Comparison of ENCODE assay signal across 14 mouse cellular contexts in genomic region chr7:66140923-66141570, GRCm38 (mm10). TPM values are rescaled to one million over a fixed set of nuclear protein-coding genes. Genes with fewer than 3 reads are reported as not detected.
DNase-seq lines count a peak whose midpoint lies in the region; ATAC-seq and TF ChIP-seq lines count a peak whose summit lies in the region.
"Had no signal": no experiment of that assay in that cellular context is flagged by ENCODE, and none has a peak within 500 bp of the region (broad histone marks: within the 10 kb centered on the region; RNA-seq: fewer than 3 reads in every experiment).

No protein-coding gene starts in this region.

- ATAC-seq in forebrain, embryonic 12.5 days (ENCODE audit: low FRiP score), result peak; percentile 72; the same call in 1 of the 2 replicates
- no peak for ATAC-seq in liver, embryonic 11.5 days (replicated peaks; ENCODE audit: low FRiP score)

- H3K27ac ChIP-seq in forebrain, embryonic 12.5 days, result no peak overlapping the region
- H3K27ac ChIP-seq in forebrain, embryonic 10.5 days, result no peak overlapping the region
- H3K27ac ChIP-seq in liver, adult 2 months (replicated peaks; ENCODE audit: insufficient read depth, low read depth, low read length), result no peak overlapping the region
- no peak overlapping the region for H3K27ac ChIP-seq in liver, embryonic 11.5 days (ENCODE audit: low read depth, low read length)

- H3K36me3 ChIP-seq in forebrain, embryonic 12.5 days (replicated peaks), result no peaks in the 10 kb centered on the region; the same call in none of the 2 replicates
- H3K36me3 ChIP-seq in forebrain, embryonic 10.5 days (replicated peaks), result peaks cover 39% of the 10 kb centered on the region
- no peaks in the 10 kb centered on the region for H3K36me3 ChIP-seq in liver, adult 2 months (ENCODE audit: control insufficient read depth, insufficient read depth, low read length)
- peaks cover 4% of the 10 kb centered on the region; the same call in 1 of the 2 replicates for H3K36me3 ChIP-seq in liver, embryonic 11.5 days (ENCODE audit: control insufficient read depth, insufficient read depth, low read length)
- H3K36me3 ChIP-seq in myocyte (ENCODE audit: control insufficient read depth, insufficient read depth), result peaks cover 14% of the 10 kb centered on the region

- WGBS in forebrain, embryonic 12.5 days, result 39% methylated on average over 4 of the region's 4 CpGs
- WGBS in forebrain, embryonic 10.5 days, result 63% methylated on average over 4 of the region's 4 CpGs
- 31% methylated on average over 4 of the region's 4 CpGs for WGBS in liver, adult 2 months
- WGBS in liver, embryonic 11.5 days, result 91% methylated on average over 4 of the region's 4 CpGs

- no peak overlapping the region for H3K4me3 ChIP-seq in forebrain, embryonic 12.5 days (replicated peaks)
- H3K4me3 ChIP-seq in forebrain, embryonic 10.5 days, result no peak overlapping the region
- H3K4me3 ChIP-seq in liver, adult 2 months (ENCODE audit: insufficient read depth, low read depth, low read length), result no peak overlapping the region
- H3K4me3 ChIP-seq in liver, embryonic 11.5 days (ENCODE audit: low read depth, low read length), result no peak overlapping the region
- H3K4me3 ChIP-seq in myocyte, result no peak overlapping the region

- no peak overlapping the region for H3K4me2 ChIP-seq in forebrain, embryonic 12.5 days
- no peak overlapping the region for H3K4me2 ChIP-seq in liver, embryonic 11.5 days
- no peak overlapping the region for H3K4me2 ChIP-seq in myocyte (ENCODE audit: low read depth)

- no peak overlapping the region for H3ac ChIP-seq in myocyte (ENCODE audit: control insufficient read depth, insufficient read length)

- DNase-seq in forebrain, embryonic 10.5 days (ENCODE audit: extremely low spot score, low spot score), result no peak
- DNase-seq in liver, adult 2 months (ENCODE audit: extremely low read depth, low read depth, low spot score), result peak; percentile 42
- no peak for DNase-seq in liver, embryonic 11.5 days (ENCODE audit: low spot score)
- peak; percentile 38 for DNase-seq in fibroblast of lung, adult 2 months (ENCODE audit: low read depth)
- no peak for DNase-seq in B cell, adult 2 months
- no peak for DNase-seq in cerebellum, adult 8-10 months
- DNase-seq: adrenal gland, postnatal 10 days; cerebellum, adult 18-20 months; gastrocnemius, postnatal 36 days; kidney, adult 9 months; right cerebral cortex, postnatal 4 days; thymus, adult 18-20 months had no signal

- no peaks in the 10 kb centered on the region for H3K9me3 ChIP-seq in forebrain, embryonic 12.5 days
- no peaks in the 10 kb centered on the region for H3K9me3 ChIP-seq in forebrain, embryonic 10.5 days
- H3K9me3 ChIP-seq in liver, embryonic 11.5 days (ENCODE audit: control insufficient read depth, low read length), result no peaks in the 10 kb centered on the region

- no peak overlapping the region for H3K9ac ChIP-seq in forebrain, embryonic 12.5 days
- H3K9ac ChIP-seq in liver, adult 2 months (ENCODE audit: low read depth, low read length), result no peak overlapping the region
- H3K9ac ChIP-seq in liver, embryonic 11.5 days (ENCODE audit: low read depth, low read length), result no peak overlapping the region

- no peaks in the 10 kb centered on the region for H3K27me3 ChIP-seq in forebrain, embryonic 12.5 days
- H3K27me3 ChIP-seq in forebrain, embryonic 10.5 days (ENCODE audit: poor library complexity, severe bottlenecking), result no peaks in the 10 kb centered on the region
- H3K27me3 ChIP-seq in liver, adult 2 months (ENCODE audit: control insufficient read depth, insufficient read depth, low read length), result no peaks in the 10 kb centered on the region
- no peaks in the 10 kb centered on the region for H3K27me3 ChIP-seq in liver, embryonic 11.5 days (replicated peaks; ENCODE audit: control insufficient read depth, insufficient read depth, low read length)
- H3K27me3 ChIP-seq in myocyte (ENCODE audit: control insufficient read depth, insufficient read depth, insufficient read length), result no peaks in the 10 kb centered on the region

- TF ChIP-seq POLR2A in liver, adult 2 months (IDR thresholded peaks at IDR 0.05; ENCODE audit: extremely low read depth, insufficient read depth, low read length), result no peak
- no peak for TF ChIP-seq POLR2A in myocyte (IDR thresholded peaks at IDR 0.05; ENCODE audit: insufficient read length, low read depth)

- H3K4me1 ChIP-seq in forebrain, embryonic 12.5 days, result peaks cover 39% of the 10 kb centered on the region
- H3K4me1 ChIP-seq in forebrain, embryonic 10.5 days, result peaks cover 47% of the 10 kb centered on the region
- no peaks in the 10 kb centered on the region; the same call in 1 of the 2 replicates for H3K4me1 ChIP-seq in liver, adult 2 months (ENCODE audit: control insufficient read depth, insufficient read depth, low read length)
- peaks cover 30% of the 10 kb centered on the region for H3K4me1 ChIP-seq in liver, embryonic 11.5 days (replicated peaks; ENCODE audit: control insufficient read depth, insufficient read depth, low read length)

- no peak for TF ChIP-seq CTCF in liver, adult 2 months (IDR thresholded peaks at IDR 0.05; ENCODE audit: low read depth, low read length)

- peaks cover 3% of the 10 kb centered on the region; the same call in 1 of the 2 replicates for H3K79me2 ChIP-seq in liver, adult 2 months (ENCODE audit: control insufficient read depth, insufficient read depth, low read length)
- H3K79me2 ChIP-seq in myocyte (ENCODE audit: control insufficient read depth, insufficient read depth), result peaks cover 88% of the 10 kb centered on the region

TF ChIP-seq in myocyte, 11 proteins besides CTCF, POLR2A, EP300 and RAD21:
- no peak for TF ChIP-seq TCF12 (IDR thresholded peaks at IDR 0.05; ENCODE audit: insufficient read depth, poor library complexity, severe bottlenecking)
- TF ChIP-seq MYOD1 (IDR thresholded peaks at IDR 0.05; ENCODE audit: control insufficient read depth in 1 of 3, insufficient read length in 2 of 3, low read depth in 2 of 3), result peak in 2 of 3 experiments; percentile 55 to 80
- TF ChIP-seq MYOG (IDR thresholded peaks at IDR 0.05; ENCODE audit: control insufficient read depth in 1 of 3, insufficient read depth in 1 of 3, insufficient read length in 2 of 3, low read depth in 2 of 3), result peak in 2 of 3 experiments; percentile 59 to 66

RNA-seq across cellular contexts. Expression of gene Chsy1, which starts 31.7 kb away (rescaled TPM):
- polyA plus RNA-seq in forebrain, embryonic 12.5 days (2016; fragmentation: Nextera tagmentation; extraction: Ambion mirVana), result 13.3 and 15.9 TPM in 2 replicates
- 13.1 and 13.5 TPM in 2 replicates for polyA plus RNA-seq in forebrain, embryonic 10.5 days (2016; fragmentation: Nextera tagmentation; extraction: Ambion mirVana)
- total RNA-seq in liver, adult 2 months (2014; rRNA removed), result 3.4 and 3.9 TPM in 2 replicates
- 1.3 TPM in 2 replicates for polyA plus RNA-seq in liver, adult 2 months (2012; rRNA removed)
- 22.4 and 23.1 TPM in 2 replicates for polyA plus RNA-seq in liver, embryonic 11.5 days (2014; fragmentation: Nextera tagmentation; extraction: Ambion mirVana)
- polyA plus RNA-seq in myocyte (2012; fragmentation: generic; extraction: Trizol), result 17.2 TPM

Comparison
In these comparisons a context has a peak if more than half of its experiments do, and no peak if none do; other contexts are left out.
1. DNase-seq: peak in liver, adult 2 months (single experiment) and fibroblast of lung, adult 2 months (single experiment); none in forebrain, embryonic 10.5 days (single experiment), liver, embryonic 11.5 days (single experiment), B cell, adult 2 months (0 of 2) and cerebellum, adult 8-10 months (single experiment).